Mouse (Mus musculus) MEL-GATA-1-ER (cell line): ENCODE data around the gene Vcp.

ENCODE experiments used
- DNase-seq: peaks from one replicate; pipeline ENCODE4 v3.0.0-alpha.2; 2012; ENCODE audit warnings: low read depth; ENCODE audit errors: extremely low read depth

The Vcp gene

GRCm38 (mm10) chr4:42973868-42974267, 26.4 kb downstream of the Vcp start:
- no peak for DNase-seq

DNA sequence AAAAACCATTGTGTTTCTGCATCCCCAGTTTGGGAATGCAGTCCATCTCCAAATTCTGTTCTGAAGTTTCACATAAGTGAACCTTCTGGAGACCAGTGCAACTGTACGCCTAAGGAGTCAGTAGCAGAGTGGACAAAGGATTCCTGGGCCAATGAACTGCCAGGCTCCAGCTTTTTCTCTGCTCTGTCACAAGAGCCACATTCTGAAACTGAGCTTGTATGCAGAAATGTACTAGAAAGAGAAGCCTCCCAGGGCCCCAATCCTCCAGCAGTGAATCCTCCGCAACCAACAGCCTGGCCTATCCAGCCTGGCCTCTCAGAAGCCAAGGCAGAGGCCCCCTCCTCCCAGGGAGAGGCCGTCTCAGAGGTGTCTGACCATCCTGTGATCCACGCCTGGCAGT, 27.4 kb downstream of the Vcp start:
- no peak for DNase-seq

DNA sequence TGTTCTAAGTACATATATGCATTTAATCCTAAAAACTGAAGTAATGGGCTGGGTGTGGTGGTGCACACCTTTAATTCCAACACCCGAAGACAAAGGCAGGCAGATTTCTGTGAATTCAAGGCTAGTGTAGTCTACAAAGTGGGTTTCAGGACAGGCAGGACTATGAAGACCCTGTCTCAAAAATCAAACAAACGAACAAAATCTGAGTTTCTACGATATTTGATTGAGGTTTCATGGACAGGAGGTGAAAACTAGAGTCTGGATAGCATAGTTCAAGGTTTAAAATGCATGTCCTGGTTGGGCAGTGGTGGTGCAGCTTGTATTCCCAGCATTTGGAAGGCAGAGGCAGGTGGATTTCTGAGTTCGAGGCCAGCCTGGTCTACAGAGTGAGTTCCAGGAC, 31.0 kb downstream of the Vcp start, which contains the start of gene 1700022I11Rik:
1700022I11Rik (plus strand) TSS at position 301 of the 400 bp plus-strand sequence.
- DNase-seq, result no peak

DNA sequence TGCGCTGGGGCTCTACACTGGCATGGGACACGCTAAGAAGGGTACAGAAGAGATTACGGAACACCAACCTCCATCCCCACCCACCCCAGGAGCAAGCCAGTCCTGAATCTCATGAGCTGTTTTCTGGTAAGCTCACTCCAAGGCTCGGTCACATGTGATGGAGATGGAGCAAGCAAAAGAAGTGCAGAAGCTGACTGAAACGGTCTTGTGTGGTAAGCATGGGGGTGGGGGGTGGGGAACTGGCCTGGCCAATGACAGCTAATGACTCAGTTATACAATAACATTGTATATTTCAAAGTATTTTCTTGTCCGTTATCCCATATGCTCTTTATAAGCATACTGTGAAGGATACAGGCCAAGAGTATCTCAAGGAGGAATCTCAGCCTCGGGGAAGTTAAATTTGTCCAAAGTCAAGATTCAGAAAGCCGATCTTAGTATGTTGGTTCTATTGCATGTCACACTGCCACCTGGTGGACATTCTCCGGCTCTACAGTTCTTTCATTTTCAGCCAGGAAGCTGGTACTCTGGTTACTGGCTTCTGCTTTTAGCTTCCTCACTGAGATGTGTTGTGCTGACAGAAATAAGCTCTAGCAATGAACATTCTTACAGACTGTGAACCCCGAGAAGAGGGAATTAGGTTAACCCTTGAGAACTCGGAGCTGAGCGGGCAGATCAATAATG, 35.1 kb downstream of the Vcp start:
- DNase-seq, result peak; percentile 72

- DNase-seq, result no peak
Observed at GRCm38 (mm10) chr4:42963480-42963879, 36.8 kb downstream of the Vcp start.

- no peak for DNase-seq
Observed at GRCm38 (mm10) chr4:42961592-42961991, 38.7 kb downstream of the Vcp start.

DNA sequence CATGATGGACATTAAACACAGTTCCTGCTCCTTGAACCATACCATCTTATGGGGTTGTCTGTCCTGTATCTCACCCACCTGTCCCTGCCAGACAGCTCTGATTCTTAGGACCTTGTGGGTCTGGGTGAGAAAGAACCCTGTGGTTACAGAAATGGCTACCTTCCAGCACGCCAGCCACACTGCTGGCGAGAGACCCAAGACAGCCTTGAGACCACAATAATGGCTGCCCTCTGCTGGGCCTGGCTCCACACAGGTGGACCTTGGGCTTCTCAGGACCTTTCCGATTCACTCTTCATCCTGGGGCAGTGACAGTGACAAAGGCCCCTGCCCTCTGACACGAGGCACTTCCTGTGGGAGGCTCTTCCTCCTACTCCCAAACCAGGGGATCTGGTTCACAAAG, 40.9 kb downstream of the Vcp start:
- no peak for DNase-seq

- no peak for DNase-seq
Observed at GRCm38 (mm10) chr4:42958942-42959341, 41.4 kb downstream of the Vcp start.

DNA sequence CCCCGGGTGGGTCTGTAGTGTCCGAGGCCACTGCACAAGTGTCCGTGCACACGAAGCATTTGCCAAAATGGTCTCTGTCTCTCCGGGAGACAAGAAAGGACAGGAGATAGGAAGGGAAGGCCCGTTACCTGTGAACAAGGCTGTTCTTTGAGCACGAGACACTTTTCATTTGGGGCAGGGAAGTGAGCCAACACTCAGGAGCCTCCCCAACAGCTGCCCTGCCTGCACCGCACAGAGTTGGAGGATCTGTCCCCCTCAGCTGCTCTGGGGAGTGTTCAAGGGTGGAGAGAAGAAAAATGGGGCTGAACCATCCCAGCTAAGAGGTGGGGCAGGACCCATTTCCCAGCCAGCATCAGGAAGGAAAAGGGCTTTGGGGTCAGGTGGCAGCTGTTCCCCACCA, 42.3 kb downstream of the Vcp start:
- no peak for DNase-seq

DNA sequence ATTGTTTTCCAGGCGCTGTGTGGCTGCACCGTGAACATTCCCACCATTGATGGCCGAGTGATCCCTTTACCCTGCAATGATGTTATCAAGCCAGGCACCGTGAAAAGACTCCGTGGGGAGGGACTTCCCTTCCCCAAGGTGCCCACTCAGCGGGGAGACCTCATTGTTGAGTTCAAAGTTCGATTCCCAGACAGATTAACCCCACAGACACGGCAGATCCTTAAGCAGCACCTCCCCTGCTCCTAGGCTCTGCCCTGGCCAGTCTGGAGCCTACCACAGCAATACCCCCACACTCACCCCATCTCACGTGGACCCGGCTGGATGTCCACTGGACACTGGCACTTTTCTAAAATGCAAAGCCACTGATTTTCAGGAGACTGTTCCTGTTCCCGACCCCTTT, 43.0 kb downstream of the Vcp start:
- DNase-seq, result no peak

GRCm38 (mm10) chr4:42956581-42956980, 43.7 kb downstream of the Vcp start:
- DNase-seq, result no peak

DNA sequence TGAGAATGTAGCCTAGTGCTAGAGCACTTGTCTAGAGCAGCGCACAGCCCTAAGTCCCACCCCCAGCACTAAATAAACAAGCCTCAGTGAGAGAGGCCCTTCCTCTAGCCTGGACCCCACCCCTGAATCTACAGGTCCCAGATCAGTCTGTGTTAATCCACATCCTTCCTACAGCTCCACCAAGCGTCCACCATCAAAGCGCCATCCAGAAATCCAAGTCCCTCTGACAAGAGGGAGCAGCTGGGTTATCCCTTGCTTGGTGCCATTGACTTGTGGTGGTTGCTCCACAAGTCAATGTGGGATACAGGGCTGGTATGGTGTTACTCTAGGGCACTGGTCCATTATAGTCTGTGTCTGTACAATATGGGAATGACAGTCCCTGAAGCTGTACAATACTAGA, 45.1 kb downstream of the Vcp start:
- no peak for DNase-seq

- no peak for DNase-seq
Observed at GRCm38 (mm10) chr4:42954297-42954696, 46.0 kb downstream of the Vcp start.

- DNase-seq, result no peak
Observed at GRCm38 (mm10) chr4:42953435-42954094, 46.7 kb downstream of the Vcp start.

GRCm38 (mm10) chr4:42952563-42952962, 47.7 kb downstream of the Vcp start:
- no peak for DNase-seq

DNA sequence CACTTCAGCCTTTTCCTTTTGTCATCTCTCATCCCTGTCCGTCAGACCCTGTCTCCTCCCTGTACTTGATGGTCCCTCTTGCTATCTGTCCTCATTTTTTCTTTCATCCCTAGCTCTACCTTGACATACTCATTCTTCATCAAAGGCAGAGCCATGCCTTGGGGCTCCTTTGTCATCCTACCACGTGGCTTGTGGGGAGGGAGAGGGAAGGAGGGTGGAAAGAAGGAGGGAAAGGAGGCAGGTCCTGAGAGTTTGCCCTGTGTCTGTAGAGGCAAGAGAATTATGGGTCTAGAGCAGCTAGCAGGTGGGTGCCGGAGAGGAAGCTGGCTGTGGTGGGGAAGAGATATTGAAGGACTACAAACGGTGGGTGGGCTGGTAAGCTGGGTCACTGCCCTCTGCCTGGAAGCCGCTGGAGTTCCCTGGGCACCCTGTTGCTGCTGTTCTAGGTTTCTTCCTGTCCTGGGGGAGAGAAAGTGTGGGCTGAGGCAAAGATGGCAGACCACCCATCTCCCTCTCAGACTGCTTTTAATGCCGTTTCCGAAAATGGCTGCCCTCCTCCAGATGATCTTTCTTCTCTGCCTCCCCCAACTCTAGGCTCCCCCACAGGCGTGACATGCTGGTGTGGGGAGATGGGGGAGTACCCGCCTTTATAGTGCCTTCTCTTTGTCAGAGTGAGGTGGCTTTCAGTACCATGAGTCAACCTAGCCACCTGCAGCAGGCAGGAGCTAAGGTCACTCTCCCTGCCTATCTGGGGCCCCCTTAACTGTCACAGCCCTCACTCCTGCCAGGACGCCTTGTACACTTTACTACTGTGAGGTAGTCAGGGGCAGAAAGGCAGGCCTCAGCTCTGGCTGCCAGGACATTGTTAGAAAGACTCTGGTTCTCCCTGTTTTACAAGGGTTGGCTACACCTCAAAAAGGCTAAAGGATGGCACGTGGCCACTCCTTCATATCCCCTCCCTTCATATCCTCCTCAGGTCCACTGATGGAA, 48.8 kb downstream of the Vcp start:
- DNase-seq, result no peak

DNA sequence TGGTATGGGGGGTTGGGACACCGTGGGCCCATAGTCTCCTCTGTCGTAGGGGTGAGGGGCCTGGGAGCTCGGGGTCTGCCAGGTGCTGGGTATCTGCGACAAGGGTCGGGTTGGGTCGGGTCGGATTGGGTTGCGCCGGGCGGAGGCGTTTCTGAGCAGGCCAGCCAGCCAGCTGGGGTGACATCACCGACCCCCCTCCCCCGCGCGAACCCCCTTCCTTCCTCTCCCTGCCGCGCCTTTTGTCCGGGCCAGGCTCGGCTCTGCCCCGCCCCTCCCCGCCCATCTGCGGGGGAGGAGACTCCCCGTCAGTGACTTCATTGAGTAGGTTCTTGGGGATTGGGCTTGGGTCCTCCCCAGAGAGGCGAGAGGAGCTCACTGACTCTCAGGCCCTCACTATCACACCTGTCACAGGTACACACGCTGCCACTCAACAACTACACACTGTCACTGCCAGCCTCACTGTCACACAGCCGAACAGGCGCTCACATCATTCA, 50.2 kb downstream of the Vcp start:
- peak; percentile 51 for DNase-seq

- peak; percentile 85 for DNase-seq
Observed at GRCm38 (mm10) chr4:42949676-42950051, 50.6 kb downstream of the Vcp start, which contains the start of gene Dnajb5. Dnajb5 (plus strand) TSS chr4:42949814.

DNA sequence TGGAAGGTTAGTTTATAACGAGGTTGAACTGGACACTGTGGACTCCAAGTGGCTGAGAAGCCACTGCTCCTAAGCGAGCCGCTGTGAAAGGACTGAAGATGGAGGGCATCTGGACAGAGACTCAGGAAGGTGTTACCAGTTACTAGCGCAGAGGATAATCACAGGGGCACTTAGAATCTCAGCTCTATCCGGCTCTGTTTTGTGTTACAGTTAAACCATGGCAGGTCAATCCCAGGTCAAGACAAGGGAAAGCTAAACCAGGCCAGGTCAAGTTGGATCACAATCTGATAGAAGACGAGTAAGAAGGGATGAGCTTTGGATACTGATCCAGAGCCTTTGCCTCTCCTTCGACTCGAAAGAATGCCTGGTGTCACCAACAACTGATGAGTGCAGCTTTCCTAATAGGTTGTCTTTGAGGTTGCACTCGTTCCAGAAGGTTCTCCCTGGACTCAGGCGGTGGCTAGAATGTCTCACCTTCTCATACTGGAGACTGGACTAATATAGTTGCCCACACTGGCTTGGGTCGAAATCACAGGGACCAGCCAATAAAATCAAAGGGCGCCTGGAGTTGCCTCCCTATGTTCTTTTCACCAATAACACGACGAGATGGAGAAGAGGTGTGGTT, 51.1 kb downstream of the Vcp start:
- DNase-seq, result no peak

DNA sequence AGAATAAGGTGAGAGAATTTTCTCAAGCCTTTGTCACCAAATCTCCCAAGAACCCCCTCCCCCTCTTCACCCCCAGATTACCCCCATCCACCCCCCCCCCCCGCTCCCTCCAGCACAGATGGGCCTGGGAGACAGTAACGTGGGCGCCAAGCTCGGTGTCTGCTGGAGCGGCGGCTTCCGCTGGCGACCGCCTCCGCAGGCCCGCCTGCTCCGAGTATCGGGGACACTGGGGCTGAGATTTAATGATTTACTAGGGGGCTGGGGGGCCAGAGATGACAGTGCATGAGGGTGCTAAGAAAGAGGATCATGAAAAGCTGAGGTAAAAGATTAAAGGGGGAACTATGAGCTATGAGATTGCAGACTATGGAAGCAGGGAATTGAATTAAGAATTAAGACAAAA, 51.8 kb downstream of the Vcp start:
- no peak for DNase-seq

DNA sequence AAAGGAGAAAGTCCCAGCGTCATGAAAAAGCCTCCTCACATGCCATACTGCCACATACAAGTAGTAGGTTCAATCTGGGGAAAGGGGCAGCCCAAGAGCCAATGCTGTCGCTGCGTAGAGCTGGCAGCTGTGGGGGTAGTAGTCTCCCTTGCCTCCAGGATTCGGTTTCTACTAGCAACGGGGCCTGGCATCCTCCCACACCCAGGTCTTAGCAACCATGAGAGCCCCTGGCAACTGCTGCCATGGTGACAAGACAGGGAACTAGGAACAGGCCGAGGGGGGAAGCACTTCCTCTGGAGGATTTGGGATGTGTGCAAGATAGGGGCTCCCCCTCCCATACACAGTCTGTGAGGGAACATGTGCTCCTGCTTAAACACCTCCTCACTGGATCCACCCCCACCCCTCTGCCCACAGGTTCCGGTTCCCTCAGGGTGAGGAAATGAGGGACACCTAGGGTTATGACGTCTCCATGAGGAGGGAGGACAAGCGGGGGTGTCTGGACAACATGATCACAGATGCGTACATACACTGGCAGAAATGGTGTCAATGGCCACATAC, 53.5 kb downstream of the Vcp start:
- DNase-seq, result no peak
